Mouse (Mus musculus): ENCODE data around the gene Ehd4.

DNA sequence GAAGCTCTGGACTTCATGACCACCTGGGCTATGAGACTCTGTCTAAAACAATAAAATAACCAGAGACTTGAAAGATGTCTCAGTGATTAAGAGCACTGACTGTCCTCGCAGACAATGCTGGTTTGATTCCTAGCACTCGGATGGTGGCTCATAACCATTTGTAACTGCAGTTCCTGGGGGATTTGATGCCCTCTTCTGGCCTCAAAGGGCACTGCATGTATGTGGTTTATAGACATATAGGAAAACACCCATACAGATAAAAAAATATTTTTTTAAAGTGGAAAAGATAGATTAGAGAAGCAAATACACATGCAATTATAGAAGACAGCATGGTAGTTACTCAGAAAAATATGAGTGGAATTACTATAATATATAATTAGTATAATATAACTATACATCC, 3.2 kb upstream of the Ehd4 start:
- TF ChIP-seq GATA1 (IDR thresholded peaks at IDR 0.05; ENCODE audit: borderline replicate concordance, low read length) (no peak), FLI1 (IDR thresholded peaks at IDR 0.05; ENCODE audit: low read length) (no peak)

Measured in megakaryocyte, embryonic 14.5 days (primary cell).